ENCODE assay signal across 20 mouse cellular contexts in genomic region chr6:120903961-120904360, GRCm38 (mm10). TPM values are rescaled to one million over a fixed set of nuclear protein-coding genes. Genes with fewer than 3 reads are reported as not detected.
DNase-seq lines count a peak whose midpoint lies in the region; ATAC-seq and TF ChIP-seq lines count a peak whose summit lies in the region.
"Had no signal": no experiment of that assay in that cellular context is flagged by ENCODE, and none has a peak within 500 bp of the region (broad histone marks: within the 10 kb centered on the region; RNA-seq: fewer than 3 reads in every experiment).

No protein-coding gene starts in this region.

- TF ChIP-seq CTCF in liver, adult 2 months (IDR thresholded peaks at IDR 0.05; ENCODE audit: low read depth, low read length), result no peak; the same call in 1 of the 2 replicates
- no peak for TF ChIP-seq CTCF in kidney, postnatal 0 days (IDR thresholded peaks at IDR 0.05; ENCODE audit: low read depth)
- TF ChIP-seq CTCF in midbrain, postnatal 0 days (IDR thresholded peaks at IDR 0.05), result no peak

- DNase-seq in liver, adult 2 months (ENCODE audit: extremely low read depth, low read depth, low spot score), result no peak
- no peak for DNase-seq in liver
- no peak for DNase-seq in kidney, postnatal 0 days (ENCODE audit: low spot score)
- DNase-seq in kidney, postnatal 4 days, result peak; percentile 28 to 53
- DNase-seq in midbrain, postnatal 0 days (ENCODE audit: low spot score), result no peak
- no peak for DNase-seq in left cerebral cortex, postnatal 25 days (ENCODE audit: low spot score in 2 of 2)
- DNase-seq: cerebellum, adult 9-10 months; gastrocnemius, postnatal 10 days; right cerebral cortex, postnatal 25 days had no signal

- no peaks in the 10 kb centered on the region for H3K79me2 ChIP-seq in liver, adult 2 months (ENCODE audit: control insufficient read depth, insufficient read depth, low read length)

- no peaks in the 10 kb centered on the region for H3K27me3 ChIP-seq in liver, adult 2 months (ENCODE audit: control insufficient read depth, insufficient read depth, low read length)
- no peaks in the 10 kb centered on the region for H3K27me3 ChIP-seq in kidney, postnatal 0 days (ENCODE audit: insufficient read depth, low read length)
- no peaks in the 10 kb centered on the region for H3K27me3 ChIP-seq in midbrain, postnatal 0 days (ENCODE audit: insufficient read depth, low read length)
- H3K27me3 ChIP-seq: embryonic facial prominence, embryonic 15.5 days; forebrain, embryonic 15.5 days; heart, embryonic 13.5 days; hindbrain, embryonic 12.5 days; limb, embryonic 12.5 days; midbrain, embryonic 13.5 days; neural tube, embryonic 12.5 days had no signal

- no peaks in the 10 kb centered on the region for H3K36me3 ChIP-seq in liver, adult 2 months (ENCODE audit: control insufficient read depth, insufficient read depth, low read length)
- H3K36me3 ChIP-seq in kidney, postnatal 0 days (ENCODE audit: insufficient read depth, low read length), result no peaks in the 10 kb centered on the region
- H3K36me3 ChIP-seq in midbrain, postnatal 0 days (ENCODE audit: insufficient read depth, low read length), result 0 out of 2 replicates have a peak, but pooled peaks cover 4% of the 10 kb centered on the region
- H3K36me3 ChIP-seq: embryonic facial prominence, embryonic 15.5 days; forebrain, embryonic 15.5 days; heart, embryonic 13.5 days; hindbrain, embryonic 12.5 days; limb, embryonic 12.5 days; midbrain, embryonic 13.5 days; neural tube, embryonic 12.5 days had no signal

- H3K9ac ChIP-seq in liver, adult 2 months (ENCODE audit: low read depth, low read length), result peak overlapping the region; percentile 51; the same call in 1 of the 2 replicates
- H3K9ac ChIP-seq in kidney, postnatal 0 days (ENCODE audit: low read depth, low read length), result no peak overlapping the region
- H3K9ac ChIP-seq in midbrain, postnatal 0 days (replicated peaks; ENCODE audit: low read length, poor library complexity, severe bottlenecking), result no peak overlapping the region
- H3K9ac ChIP-seq: embryonic facial prominence, embryonic 15.5 days; forebrain, embryonic 15.5 days; heart, embryonic 13.5 days; hindbrain, embryonic 12.5 days; limb, embryonic 12.5 days; lung, embryonic 14.5 days; midbrain, embryonic 13.5 days; neural tube, embryonic 12.5 days had no signal

- peaks cover 9% of the 10 kb centered on the region for H3K4me1 ChIP-seq in liver, adult 2 months (ENCODE audit: control insufficient read depth, insufficient read depth, low read length)
- no peaks in the 10 kb centered on the region for H3K4me1 ChIP-seq in kidney, postnatal 0 days (replicated peaks; ENCODE audit: insufficient read depth, low read length)
- no peaks in the 10 kb centered on the region for H3K4me1 ChIP-seq in midbrain, postnatal 0 days (ENCODE audit: insufficient read depth, low read length)
- H3K4me1 ChIP-seq: embryonic facial prominence, embryonic 15.5 days; forebrain, embryonic 15.5 days; heart, embryonic 13.5 days; hindbrain, embryonic 12.5 days; limb, embryonic 12.5 days; midbrain, embryonic 13.5 days; neural tube, embryonic 12.5 days had no signal

- H3K9me3 ChIP-seq in kidney, postnatal 0 days (replicated peaks; ENCODE audit: low read length), result no peaks in the 10 kb centered on the region
- H3K9me3 ChIP-seq in midbrain, postnatal 0 days (ENCODE audit: low read length), result no peaks in the 10 kb centered on the region
- H3K9me3 ChIP-seq: embryonic facial prominence, embryonic 15.5 days; forebrain, embryonic 15.5 days; heart, embryonic 13.5 days; hindbrain, embryonic 12.5 days; limb, embryonic 12.5 days; midbrain, embryonic 13.5 days; neural tube, embryonic 12.5 days had no signal

- peak; percentile 73 for ATAC-seq in kidney, postnatal 0 days (replicated peaks; ENCODE audit: low FRiP score, low read depth)
- ATAC-seq in megakaryocyte-erythroid progenitor cell, adult 5-6 weeks (replicated peaks; ENCODE audit: low FRiP score, low TSS enrichment, poor library complexity, severe bottlenecking), result peak; percentile 23; the same call in 1 of the 2 replicates
- no peak for ATAC-seq in cerebellum, adult (ENCODE audit: insufficient number of reproducible peaks, low FRiP score, low TSS enrichment)
- no peak for ATAC-seq in midbrain, postnatal 0 days (ENCODE audit: low FRiP score)
- ATAC-seq: forebrain, embryonic 15.5 days had no signal

- H3K4me2 ChIP-seq in kidney, postnatal 0 days (ENCODE audit: low read length), result 0 out of 2 replicates have a peak overlapping the region, but pooled peaks have one; percentile 15
- no peak overlapping the region for H3K4me2 ChIP-seq in midbrain, postnatal 0 days (ENCODE audit: low read depth, low read length, poor library complexity, severe bottlenecking)
- H3K4me2 ChIP-seq: embryonic facial prominence, embryonic 15.5 days; forebrain, embryonic 15.5 days; heart, embryonic 13.5 days; hindbrain, embryonic 12.5 days; limb, embryonic 12.5 days; lung, embryonic 14.5 days; midbrain, embryonic 13.5 days; neural tube, embryonic 12.5 days had no signal

- intact Hi-C loops in left cerebral cortex, postnatal 25 days (cut with DNase I), result loop anchor here (2.0 kb wide), 1 partner anchor 273 kb away; no protein-coding TSS in a partner anchor

- H3K27ac ChIP-seq in liver, adult 2 months (replicated peaks; ENCODE audit: insufficient read depth, low read depth, low read length), result peak overlapping the region; percentile 94
- peak overlapping the region; percentile 64 for H3K27ac ChIP-seq in kidney, postnatal 0 days
- no peak overlapping the region for H3K27ac ChIP-seq in midbrain, postnatal 0 days (ENCODE audit: low read depth, low read length)
- H3K27ac ChIP-seq: embryonic facial prominence, embryonic 15.5 days; forebrain, embryonic 15.5 days; heart, embryonic 13.5 days; hindbrain, embryonic 12.5 days; layer of hippocampus, adult 2 months; limb, embryonic 12.5 days; midbrain, embryonic 13.5 days; neural tube, embryonic 12.5 days had no signal

- 44% methylated on average over 11 of the region's 11 CpGs for WGBS in liver, adult 2 months
- 69% methylated on average over 11 of the region's 11 CpGs for WGBS in kidney, postnatal 0 days
- 92% methylated on average over 11 of the region's 11 CpGs for WGBS in midbrain, postnatal 0 days

- no peak for TF ChIP-seq POLR2A in liver, adult 2 months (IDR thresholded peaks at IDR 0.05; ENCODE audit: extremely low read depth, insufficient read depth, low read length)

- H3K4me3 ChIP-seq in liver, adult 2 months (ENCODE audit: insufficient read depth, low read depth, low read length), result no peak overlapping the region
- H3K4me3 ChIP-seq in kidney, postnatal 0 days (replicated peaks; ENCODE audit: low read depth, low read length), result no peak overlapping the region
- H3K4me3 ChIP-seq in midbrain, postnatal 0 days (ENCODE audit: low read depth, low read length), result no peak overlapping the region
- H3K4me3 ChIP-seq: embryonic facial prominence, embryonic 15.5 days; forebrain, embryonic 15.5 days; heart, embryonic 13.5 days; hindbrain, embryonic 12.5 days; layer of hippocampus, adult 2 months; limb, embryonic 12.5 days; midbrain, embryonic 13.5 days; neural tube, embryonic 12.5 days had no signal

RNA-seq across cellular contexts. Expression of gene Bid, which starts 12.7 kb away (rescaled TPM):
- 13.9 and 16.8 TPM in 2 replicates for total RNA-seq in liver, adult 2 months (2014; rRNA removed)
- polyA plus RNA-seq in liver, adult 2 months (2012; rRNA removed), result 6.1 and 6.9 TPM in 2 replicates
- 34.2 and 35.8 TPM in 2 replicates for polyA plus RNA-seq in kidney, postnatal 0 days (2015; fragmentation: Nextera tagmentation; extraction: Ambion mirVana)
- total RNA-seq in megakaryocyte-erythroid progenitor cell, adult 5-6 weeks (2014; fragmentation: Nextera tagmentation), result 55.4 TPM in 2 replicates
- total RNA-seq in megakaryocyte-erythroid progenitor cell, adult 5-6 weeks (2017), result 23.7 and 25.8 TPM in 2 replicates
- total RNA-seq in midbrain, postnatal 0 days (2014; rRNA removed), result 36.3 and 40.0 TPM in 2 replicates
- 55.6 and 58.7 TPM in 2 replicates for polyA plus RNA-seq in midbrain, postnatal 0 days (2015; fragmentation: Nextera tagmentation; extraction: Ambion mirVana)
- 10 to 100 TPM in 1 of 2 experiments, 1 to 10 TPM in 1; 9.4 to 10.4 TPM for total RNA-seq in left cerebral cortex, postnatal 25 days (2021)

Comparison
In these comparisons a context has a peak if more than half of its experiments do, and no peak if none do; other contexts are left out.
1. DNase-seq: peak in kidney, postnatal 4 days (2 of 2); none in liver, adult 2 months (single experiment), liver (single experiment), kidney, postnatal 0 days (single experiment), midbrain, postnatal 0 days (single experiment) and left cerebral cortex, postnatal 25 days (0 of 2).
2. ATAC-seq: peak in kidney, postnatal 0 days (single experiment) and megakaryocyte-erythroid progenitor cell, adult 5-6 weeks (single experiment); none in cerebellum, adult (single experiment) and midbrain, postnatal 0 days (single experiment).